Mouse (Mus musculus) CH12.LX (cell line): ENCODE measurements around the gene Tln2. TPM values are rescaled to one million over a fixed set of nuclear protein-coding genes. Genes with fewer than 3 reads are reported as not detected.

ENCODE experiments used
- DNase-seq: peaks from one replicate; pipeline ENCODE4 v3.0.0-alpha.2; 2013; ENCODE audit errors: extremely low read depth
- H3K27ac ChIP-seq: 2 replicates; pipeline ENCODE4 v1.5.1; 2012; ENCODE audit warnings: low read depth, mild to moderate bottlenecking, control low read depth, moderate library complexity; ENCODE audit not compliant: insufficient read depth
- H3K27me3 ChIP-seq: replicated peaks from 2 replicates; pipeline ENCODE3; 2012; ENCODE audit warnings: inconsistent platforms
- H3K36me3 ChIP-seq, 2 experiments: replicated peaks in 1 of 2; 2 replicates each; pipeline versions ENCODE3 to v1.6.1; 2012; ENCODE audit warnings: inconsistent platforms in 1 of 2, low read length in 1 of 2, mild to moderate bottlenecking in 1 of 2, mixed read lengths in 1 of 2, moderate library complexity in 1 of 2; ENCODE audit not compliant: control insufficient read depth in 1 of 2, insufficient read depth in 1 of 2
- H3K4me1 ChIP-seq, 2 experiments: 2 replicates each; pipeline ENCODE4 v1.6.1; 2012; ENCODE audit warnings: inconsistent platforms in 1 of 2, moderate library complexity in 1 of 2; ENCODE audit not compliant: insufficient read depth in 2 of 2, control insufficient read depth in 1 of 2
- H3K4me2 ChIP-seq: 2 replicates; pipeline ENCODE4 v1.6.1; 2012; ENCODE audit warnings: low read depth, mild to moderate bottlenecking, control low read depth; ENCODE audit not compliant: poor library complexity, insufficient read depth, severe bottlenecking
- H3K4me3 ChIP-seq, 3 experiments: fragments of 150-350 bp in 1 of 3; sonication (generic) in 1 of 3; replicated peaks in 1 of 3; 2 replicates each; pipeline versions ENCODE3 to v1.5.1; 2011 to 2012; ENCODE audit warnings: low read depth in 2 of 3, low read length in 2 of 3, mild to moderate bottlenecking in 2 of 3, moderate library complexity in 2 of 3, control low read depth in 1 of 3, improper control_type of control experiment in 1 of 3, inconsistent platforms in 1 of 3, mixed read lengths in 1 of 3; ENCODE audit not compliant: poor library complexity in 1 of 3
- H3K79me2 ChIP-seq: replicated peaks from 2 replicates; pipeline ENCODE4 v1.6.1; 2012; ENCODE audit warnings: mild to moderate bottlenecking, moderate library complexity; ENCODE audit not compliant: control insufficient read depth, poor library complexity, insufficient read depth, severe bottlenecking; ENCODE audit errors: extremely low read depth
- H3K9ac ChIP-seq: 2 replicates; pipeline ENCODE4 v1.6.1; 2012; ENCODE audit warnings: low read depth, mild to moderate bottlenecking, control low read depth, moderate library complexity; ENCODE audit not compliant: insufficient read depth
- H3K9me3 ChIP-seq: replicated peaks from 2 replicates; pipeline ENCODE3; 2012; ENCODE audit warnings: low read length, inconsistent platforms, mixed read lengths
- BHLHE40 ChIP-seq: IDR thresholded peaks from 2 replicates; pipeline ENCODE4 v1.6.1; 2011; ENCODE audit warnings: mild to moderate bottlenecking, low read depth, low read length, improper control_type of control experiment
- CHD1 ChIP-seq: IDR thresholded peaks from 2 replicates; pipeline ENCODE4 v1.6.1; 2012; ENCODE audit warnings: low read depth, low read length, improper control_type of control experiment, inconsistent platforms
- CHD2 ChIP-seq: IDR thresholded peaks from 2 replicates; pipeline ENCODE4 v1.6.1; 2011; ENCODE audit warnings: low read length, improper control_type of control experiment
- E2F4 ChIP-seq: IDR thresholded peaks from 2 replicates; pipeline ENCODE4 v1.6.1; 2011; ENCODE audit warnings: low read depth, low read length, improper control_type of control experiment; ENCODE audit not compliant: insufficient replicate concordance
- ETS1 ChIP-seq: conservative IDR thresholded peaks from 2 replicates; pipeline ENCODE4 v1.6.1; 2012; ENCODE audit warnings: low read depth, mild to moderate bottlenecking, inconsistent platforms, low read length, improper control_type of control experiment, moderate library complexity
- GABPA ChIP-seq: IDR thresholded peaks from 2 replicates; pipeline ENCODE4 v1.6.1; 2012; ENCODE audit warnings: low read depth, low read length, improper control_type of control experiment, inconsistent platforms; ENCODE audit not compliant: insufficient replicate concordance
- IRF4 ChIP-seq: IDR thresholded peaks from 2 replicates; pipeline ENCODE4 v1.6.1; 2014; ENCODE audit warnings: low read depth, mild to moderate bottlenecking, inconsistent platforms, low read length, improper control_type of control experiment
- KAT2A ChIP-seq: IDR thresholded peaks from 2 replicates; pipeline ENCODE4 v1.6.1; 2012; ENCODE audit warnings: low read length, improper control_type of control experiment, inconsistent platforms; ENCODE audit not compliant: insufficient replicate concordance
- MAFK ChIP-seq: IDR thresholded peaks from 2 replicates; pipeline ENCODE4 v1.6.1; 2011; ENCODE audit warnings: low read length, improper control_type of control experiment; ENCODE audit not compliant: insufficient replicate concordance
- MEF2A ChIP-seq: IDR thresholded peaks from 2 replicates; pipeline ENCODE4 v1.6.1; 2014; ENCODE audit warnings: low read depth, mild to moderate bottlenecking, inconsistent platforms, low read length, improper control_type of control experiment, borderline replicate concordance
- MYC ChIP-seq: IDR thresholded peaks from 2 replicates; pipeline ENCODE4 v1.6.1; 2011; ENCODE audit warnings: low read depth, mild to moderate bottlenecking, improper control_type of control experiment, low read length
- NELFE ChIP-seq: IDR thresholded peaks from 2 replicates; pipeline ENCODE4 v1.6.1; 2011; ENCODE audit warnings: low read depth, low read length, improper control_type of control experiment
- NRF1 ChIP-seq: IDR thresholded peaks from 2 replicates; pipeline ENCODE4 v1.6.1; 2014; ENCODE audit warnings: low read depth, mild to moderate bottlenecking, inconsistent platforms, low read length, improper control_type of control experiment, moderate library complexity
- PAX5 ChIP-seq: IDR thresholded peaks from 2 replicates; pipeline ENCODE4 v1.6.1; 2012; ENCODE audit warnings: low read length, inconsistent platforms, mixed read lengths
- POLR2A ChIP-seq: IDR thresholded peaks from 2 replicates; pipeline ENCODE4 v1.6.1; 2011; ENCODE audit warnings: low read depth, mild to moderate bottlenecking, improper control_type of control experiment, low read length
- SIN3A ChIP-seq: IDR thresholded peaks from 2 replicates; pipeline ENCODE4 v1.6.1; 2012; ENCODE audit warnings: low read length, improper control_type of control experiment, inconsistent platforms
- SMC3 ChIP-seq: IDR thresholded peaks from 2 replicates; pipeline ENCODE4 v1.6.1; 2011; ENCODE audit warnings: low read depth, low read length, improper control_type of control experiment
- TBP ChIP-seq: conservative IDR thresholded peaks from 2 replicates; pipeline ENCODE4 v1.6.1; 2011; ENCODE audit warnings: low read depth, low read length, improper control_type of control experiment
- UBTF ChIP-seq: IDR thresholded peaks from 2 replicates; pipeline ENCODE4 v1.6.1; 2012; ENCODE audit warnings: low read depth, mild to moderate bottlenecking, inconsistent platforms, low read length, improper control_type of control experiment, moderate library complexity
- ZC3H11A ChIP-seq: IDR thresholded peaks from 2 replicates; pipeline ENCODE4 v1.6.1; 2012; ENCODE audit warnings: low read depth, mild to moderate bottlenecking, inconsistent platforms, low read length, improper control_type of control experiment
- ZNF384 ChIP-seq: IDR thresholded peaks from 2 replicates; pipeline ENCODE4 v1.6.1; 2012; ENCODE audit warnings: low read depth, low read length, improper control_type of control experiment, inconsistent platforms
- dilution Hi-C: fragments of 300-500 bp; cut with MboI; formaldehyde crosslinking; loops from 2 replicates; pipeline ENCODE4 v1.14.3; 2020; ENCODE audit warnings: low sequenced_read_pairs; ENCODE audit not compliant: extremely low pct_unique_long_range_greater_than_20kb, extremely low pct_ligation_motif_present
- in situ Hi-C: fragments of 300-500 bp; cut with MboI; formaldehyde crosslinking; loops from 3 replicates; pipeline ENCODE4 v1.14.3; 2019; ENCODE audit warnings: low sequenced_read_pairs, low pct_ligation_motif_present, low pct_unique_long_range_greater_than_20kb, mixed read lengths
- polyA plus RNA-seq: library from polyadenylated mRNA; unstranded; fragments of >175 nt; gene quantifications from 2 replicates; pipeline ENCODE4 v1.2.1, GENCODE M21; 2012; ENCODE audit warnings: low read depth; ENCODE audit not compliant: insufficient read length
- total RNA-seq, 2 experiments: library from RNA; depleted of rRNA; stranded (reverse); fragments of 300-350 nt in 1 of 2; fragments of >200 nt in 1 of 2; gene quantifications; 2 replicates each; pipeline ENCODE4 v1.2.3; 2012 to 2014

Gene Tln2
- total and polyA plus RNA-seq, 3 experiments: 2.6 to 4.4 (median 4.4) TPM

- dilution Hi-C loops: no loop called here
Measured at GRCm38 (mm10) chr9:67362511-67362910, 197.0 kb downstream of the Tln2 start.

GRCm38 (mm10) chr9:67362053-67362452 is 197.4 kb downstream of the Tln2 start:
- in situ Hi-C loops (no loop called here), dilution Hi-C loops (no loop called here)
- Histone ChIP-seq H3K27ac (no peak overlapping the region), H3K9me3 (no peaks in the 10 kb centered on the region), H3K36me3 (peaks cover 0 to 3% of the 10 kb centered on the region in 2 experiments), H3K79me2 (no peaks in the 10 kb centered on the region), H3K27me3 (no peaks in the 10 kb centered on the region), H3K4me2 (no peak overlapping the region), H3K9ac (no peak overlapping the region), H3K4me3 (no peak overlapping the region), H3K4me1 (peaks cover 0 to 12% of the 10 kb centered on the region in 2 experiments; a peak in 2 of 4 replicates)
- DNase-seq: no peak
- TF ChIP-seq MAFK: no peak
- no peak for TF ChIP-seq GABPA
- TF ChIP-seq MYC: no peak
- TF ChIP-seq KAT2A: no peak
- TF ChIP-seq CHD1: no peak
- TF ChIP-seq NRF1: no peak
- no peak for TF ChIP-seq ETS1
- no peak for TF ChIP-seq NELFE
- no peak for TF ChIP-seq SMC3
- TF ChIP-seq, all 38 proteins: peak for 0

More at GRCm38 (mm10) chr9:67362511-67362910, 197.0 kb downstream of the Tln2 start:
- TF ChIP-seq KAT2A: no peak
- no peak for TF ChIP-seq ZNF384
- no peak for TF ChIP-seq NRF1
- TF ChIP-seq PAX5: no peak
- no peak for TF ChIP-seq IRF4
- Histone ChIP-seq H3K36me3 (peaks cover 0 to 3% of the 10 kb centered on the region in 2 experiments), H3K79me2 (no peaks in the 10 kb centered on the region), H3K27me3 (no peaks in the 10 kb centered on the region), H3K27ac (no peak overlapping the region), H3K9ac (no peak overlapping the region), H3K9me3 (no peaks in the 10 kb centered on the region), H3K4me2 (no peak overlapping the region), H3K4me3 (no peak overlapping the region), H3K4me1 (peaks cover 0 to 12% of the 10 kb centered on the region in 2 experiments; a peak in 2 of 4 replicates)
- in situ Hi-C loops: no loop called here
- no peak for DNase-seq

GRCm38 (mm10) chr9:67361511-67361910 is 198.0 kb downstream of the Tln2 start:
- in situ Hi-C loops (no loop called here), dilution Hi-C loops (no loop called here)
- Histone ChIP-seq H3K36me3 (peaks cover 0 to 3% of the 10 kb centered on the region in 2 experiments), H3K27ac (no peak overlapping the region), H3K4me2 (no peak overlapping the region), H3K9ac (no peak overlapping the region), H3K4me1 (peaks cover 0 to 14% of the 10 kb centered on the region in 2 experiments; a peak in 3 of 4 replicates), H3K9me3 (no peaks in the 10 kb centered on the region), H3K27me3 (no peaks in the 10 kb centered on the region), H3K79me2 (no peaks in the 10 kb centered on the region), H3K4me3 (no peak overlapping the region)
- DNase-seq: no peak
- no peak for TF ChIP-seq TBP
- no peak for TF ChIP-seq ZC3H11A
- TF ChIP-seq E2F4: no peak
- no peak for TF ChIP-seq MEF2A
- TF ChIP-seq POLR2A: no peak
- TF ChIP-seq SIN3A: no peak
- no peak for TF ChIP-seq BHLHE40
- no peak for TF ChIP-seq UBTF
- TF ChIP-seq CHD2: no peak
- TF ChIP-seq ETS1: no peak
